Mouse (Mus musculus) inflammation-experienced regulatory T-cells (primary cell): Measurements from ENCODE around the gene D630036H23Rik. TPM values are rescaled to one million over a fixed set of nuclear protein-coding genes. Genes with fewer than 3 reads are reported as not detected.

Experiments used
- polyA plus RNA-seq, 2 experiments: library from polyadenylated mRNA; unstranded; fragments of 100-300 nt; shearing (Covaris generic); gene quantifications; one replicate each; pipeline ENCODE4 v1.2.1; 2017

D630036H23Rik gene
- 1 to 10 TPM; 1.3 to 2.0 TPM for polyA plus RNA-seq

DNA sequence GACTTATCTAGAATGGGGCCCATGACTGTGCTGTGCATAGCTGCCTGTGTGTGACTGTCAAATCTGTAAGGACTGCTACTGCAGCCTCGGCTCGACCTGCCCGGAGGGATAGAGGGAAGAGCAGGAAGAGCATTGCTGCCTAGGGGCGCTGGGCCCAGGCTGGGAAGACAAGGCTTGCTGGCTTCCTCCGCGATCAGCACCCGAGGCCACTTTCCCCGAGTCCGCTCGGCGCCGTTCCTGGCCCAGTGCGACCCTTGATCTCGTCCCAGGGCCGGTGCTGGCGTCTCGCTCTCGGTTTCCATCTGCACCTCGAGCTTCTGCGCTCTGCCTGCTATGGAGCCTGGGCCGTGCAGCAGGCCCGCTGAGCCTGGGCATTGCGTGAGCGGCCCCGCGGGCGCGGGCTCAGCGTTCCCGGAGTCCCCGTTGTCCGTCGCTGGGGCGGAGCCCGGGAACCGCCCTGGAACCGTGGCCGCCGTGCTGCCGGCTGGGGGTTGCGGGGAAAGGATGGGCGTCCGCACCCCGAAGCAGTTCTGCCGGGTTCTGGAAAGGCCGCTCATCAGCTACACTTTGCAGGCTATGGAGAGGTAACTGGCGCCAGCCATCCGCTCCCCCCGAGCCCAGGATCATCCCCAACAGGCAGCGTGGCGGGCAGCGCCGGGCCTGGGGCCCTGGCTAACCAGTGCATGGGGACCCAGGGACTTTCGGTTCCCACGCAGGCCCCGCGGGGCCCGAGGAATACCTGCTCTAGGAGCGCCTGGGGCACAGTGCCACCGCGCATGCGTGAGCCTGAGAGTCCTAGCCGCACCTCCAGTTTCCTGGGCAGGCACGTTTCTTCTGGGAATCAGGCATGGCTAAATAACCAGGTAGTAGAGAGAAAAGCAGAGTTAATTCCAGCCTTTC is at the start of gene D630036H23Rik, which contains the start of gene Ispd:
Gene D630036H23Rik, minus strand, starts transcription at position 741 of the 900 bp plus-strand sequence.
Gene Ispd, plus strand, starts transcription at position 10 of the 900 bp plus-strand sequence.

Other genes starting within 250 kb of the D630036H23Rik start
- gene Ankmy2, start 225.1 kb downstream of the D630036H23Rik start, polyA plus RNA-seq = 10 to 100 TPM; 41.0 to 52.5 TPM
- gene Bzw2, start 224.1 kb downstream of the D630036H23Rik start, polyA plus RNA-seq = 100 to 1,000 TPM; 161 to 177 TPM
- gene Lrrc72, start 128.8 kb downstream of the D630036H23Rik start, polyA plus RNA-seq = not detected
- gene Sostdc1, start 68.0 kb downstream of the D630036H23Rik start, polyA plus RNA-seq = 1 to 10 TPM; 2.9 to 7.7 TPM
- 1 to 10 TPM; 1.3 to 2.8 TPM for gene Ispd, start 731 bp downstream of the D630036H23Rik start, polyA plus RNA-seq